Mouse (Mus musculus) T-helper 2 cell (primary cell): ENCODE data around the gene Kmt5a.

Experiments
- in situ Hi-C: fragments of 300-600 bp; cut with MboI, MseI; formaldehyde crosslinking; loops from one replicate; pipeline ENCODE4 v1.15.1; 2025; ENCODE audit warnings: high pct_unique_total_duplicates

The Kmt5a gene

DNA sequence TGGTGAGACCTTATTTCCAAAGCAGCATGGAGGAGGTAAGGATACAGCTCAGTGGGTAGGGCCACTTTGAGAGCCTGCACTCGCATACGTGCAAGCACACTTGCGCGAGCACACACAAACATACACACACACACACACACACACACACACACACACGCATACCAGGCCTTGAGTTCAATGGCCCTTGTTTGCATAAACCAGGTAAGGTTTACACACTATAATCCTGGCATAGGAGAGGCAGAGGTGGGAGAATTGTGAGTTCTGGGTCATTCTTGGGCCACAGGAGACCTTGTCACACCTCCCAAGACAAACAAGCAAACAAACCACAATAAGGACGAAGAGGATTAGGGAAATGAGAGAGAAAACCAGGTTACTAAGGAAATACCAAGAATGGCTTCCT is 69.5 kb downstream of the Kmt5a start:
- in situ Hi-C loops, result no loop called here

DNA sequence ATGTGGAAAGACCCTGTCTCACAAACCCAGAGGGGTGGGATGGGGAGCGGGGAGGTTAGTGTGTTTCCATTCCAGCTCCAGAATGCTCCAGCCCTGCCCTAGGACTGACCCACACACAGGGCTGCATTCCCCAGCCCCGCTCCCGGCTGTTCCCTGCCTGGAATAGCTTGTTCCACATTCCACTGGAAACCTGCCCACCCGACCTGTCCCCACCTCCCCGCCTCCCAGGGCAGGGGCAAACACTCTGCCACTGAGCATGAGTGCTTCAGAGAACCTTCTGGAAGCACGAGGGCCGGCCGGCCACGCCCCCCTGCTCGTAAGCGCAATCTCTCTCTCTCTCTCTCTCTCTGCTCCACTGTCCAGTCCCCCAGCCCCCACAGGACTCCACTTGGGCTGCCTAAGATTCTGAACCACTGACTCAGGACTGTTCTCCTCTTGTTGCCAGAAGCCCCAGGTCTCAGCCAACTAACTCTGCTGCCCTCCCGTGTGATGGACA is 70.1 kb downstream of the Kmt5a start:
- in situ Hi-C loops, result no loop called here

DNA sequence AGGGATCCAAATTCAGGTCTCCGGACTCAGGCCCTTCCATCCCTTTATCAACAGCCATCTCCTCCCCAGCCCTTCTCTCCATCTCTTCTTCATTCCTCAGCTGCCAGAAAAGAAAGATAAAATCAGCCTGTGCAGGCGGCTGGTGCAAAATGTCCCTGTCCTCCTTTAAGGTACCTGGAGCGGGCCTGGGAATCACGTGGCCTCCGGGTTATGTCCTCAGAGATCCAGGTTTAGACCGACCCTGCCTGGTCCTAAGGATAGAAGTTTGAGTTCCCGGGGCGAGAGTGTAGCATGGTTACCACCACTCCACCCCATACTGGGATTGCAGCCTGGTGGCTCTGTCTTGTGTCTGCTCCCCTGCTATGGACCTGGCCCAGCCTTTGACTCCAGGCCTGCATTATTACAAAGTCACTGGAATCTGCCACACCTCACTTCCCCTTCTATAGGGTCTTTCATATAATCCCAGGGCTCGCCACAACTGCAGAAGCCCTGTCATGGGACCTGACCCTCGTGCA is 70.9 kb downstream of the Kmt5a start:
- in situ Hi-C loops, result no loop called here
